Mouse (Mus musculus) embryo, embryonic 11 days (tissue): ENCODE data around the gene Ifi47.

ENCODE experiments used
- DNase-seq: peaks from one replicate; pipeline ENCODE4 v3.0.0-alpha.2; 2015

Ifi47 gene

DNA sequence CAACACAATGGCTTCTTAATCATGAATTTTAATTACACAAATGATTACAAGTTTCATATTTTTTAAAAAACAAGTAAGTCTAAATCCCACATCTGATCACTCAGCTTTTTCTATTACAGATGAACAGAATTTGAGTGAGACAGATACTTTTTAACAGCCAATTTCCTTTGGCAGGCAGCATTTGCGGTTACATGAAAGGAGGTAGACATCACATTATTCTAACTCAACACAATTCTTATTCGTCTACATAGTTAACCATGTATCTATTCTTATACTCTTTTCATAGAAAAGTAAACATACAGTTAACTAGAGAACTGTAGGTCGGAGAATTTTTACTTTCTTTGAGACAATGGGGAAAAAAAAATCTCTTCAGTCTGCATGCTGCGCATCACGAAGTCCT, 14.2 kb downstream of the Ifi47 start:
- DNase-seq, result no peak

DNA sequence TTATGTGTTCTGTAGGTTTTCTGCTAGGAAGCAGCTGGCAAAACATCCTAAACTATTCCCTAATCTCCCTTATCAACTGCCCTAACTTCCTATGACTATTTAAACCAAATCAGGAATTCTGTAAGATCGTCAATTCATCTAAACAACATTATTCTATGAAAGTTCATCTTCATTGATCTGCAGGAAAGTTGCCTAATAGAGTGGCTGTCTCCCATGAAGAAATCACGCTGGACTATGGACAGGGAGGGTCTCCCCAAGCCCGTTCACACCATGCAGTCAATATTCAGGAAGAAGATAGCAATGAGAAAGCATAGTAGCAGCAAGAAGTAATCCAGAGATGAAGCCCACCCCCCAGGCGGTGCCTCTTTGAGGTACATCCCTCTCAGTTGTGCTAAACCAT, 14.8 kb downstream of the Ifi47 start:
- no peak for DNase-seq

- no peak for DNase-seq
Observed at GRCm38 (mm10) chr11:49092053-49092586, 15.7 kb downstream of the Ifi47 start.

DNA sequence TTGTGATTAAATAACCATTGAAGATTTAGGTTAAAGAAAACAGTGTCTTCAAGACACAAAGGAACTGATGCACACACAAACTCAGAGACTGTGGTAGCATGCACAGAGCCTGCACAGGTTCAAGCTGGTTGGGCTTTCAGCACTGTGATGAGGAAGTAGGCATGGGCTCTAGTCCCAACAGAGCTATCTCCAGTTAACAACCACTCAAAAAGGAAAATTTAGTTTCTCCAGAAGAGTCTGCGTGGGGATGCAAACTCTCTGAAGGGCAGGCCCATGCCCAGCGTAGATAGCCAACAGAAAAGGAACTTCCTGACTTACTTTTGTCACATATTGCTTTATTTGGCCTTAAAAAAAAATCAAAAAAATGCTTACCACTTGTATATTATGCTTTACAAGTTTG, 16.4 kb downstream of the Ifi47 start:
- DNase-seq, result no peak

DNA sequence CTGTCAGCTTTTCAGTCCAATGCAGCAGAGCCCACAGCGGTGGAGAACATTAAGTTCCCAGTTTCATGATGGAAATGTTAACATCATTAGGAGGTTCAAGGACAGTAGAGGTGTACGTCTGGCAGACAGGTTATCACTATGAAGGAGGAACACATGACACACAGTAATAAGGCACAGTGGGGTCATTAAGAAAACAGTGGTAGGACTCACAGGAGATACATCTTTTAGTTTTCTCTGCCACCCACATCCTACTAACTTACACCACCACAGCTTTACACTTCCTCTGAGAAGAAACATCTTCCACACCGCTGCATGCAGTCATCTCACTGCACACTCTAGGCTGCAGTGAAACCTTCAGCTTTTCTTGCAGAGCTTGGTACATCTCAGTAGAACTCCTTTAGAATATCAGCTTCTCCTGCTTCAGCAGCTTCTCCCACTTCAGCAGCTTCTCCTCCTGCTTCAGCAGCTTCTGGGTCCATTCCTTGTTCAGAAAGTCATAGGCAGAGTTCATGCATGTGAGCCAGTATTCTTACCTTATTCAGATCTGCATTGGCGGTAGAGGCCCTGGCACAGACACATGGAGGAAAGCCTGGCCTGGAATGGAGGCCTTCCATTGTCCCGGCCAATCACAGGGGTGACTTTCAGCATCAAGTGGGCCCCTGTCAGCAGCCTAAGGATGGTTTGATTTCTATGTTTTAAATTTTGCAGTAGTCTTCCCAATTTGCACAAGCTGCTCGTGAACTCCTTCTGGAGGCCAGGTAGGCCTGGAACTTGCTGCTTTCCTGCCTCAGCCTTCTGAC, 17.7 kb downstream of the Ifi47 start:
- no peak for DNase-seq

- DNase-seq, result no peak
Observed at GRCm38 (mm10) chr11:49095367-49095766, 19.0 kb downstream of the Ifi47 start.

DNA sequence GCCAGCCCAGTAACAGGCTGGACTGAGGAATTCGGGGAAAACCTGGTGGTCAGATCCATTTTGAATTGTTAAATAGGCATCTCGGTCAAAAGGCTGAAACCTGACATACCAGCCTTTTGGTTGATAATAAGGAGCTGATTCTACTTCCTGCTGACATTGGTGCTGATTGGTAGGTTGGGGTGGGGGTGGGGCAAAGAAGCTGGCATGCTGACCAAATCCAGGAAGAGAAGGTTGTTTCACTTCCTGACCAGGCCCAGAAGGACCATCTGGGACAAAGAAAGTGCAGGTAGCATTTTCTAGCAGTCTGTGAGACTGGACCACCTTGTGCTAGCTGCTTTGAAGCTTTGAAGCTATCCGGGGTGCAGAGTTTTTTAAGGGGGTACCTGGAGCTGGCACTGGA, 24.0 kb downstream of the Ifi47 start:
- no peak for DNase-seq

GRCm38 (mm10) chr11:49101500-49101899, 25.1 kb downstream of the Ifi47 start:
- no peak for DNase-seq

GRCm38 (mm10) chr11:49103047-49103693, 26.8 kb downstream of the Ifi47 start:
- peak; percentile 88 for DNase-seq

DNA sequence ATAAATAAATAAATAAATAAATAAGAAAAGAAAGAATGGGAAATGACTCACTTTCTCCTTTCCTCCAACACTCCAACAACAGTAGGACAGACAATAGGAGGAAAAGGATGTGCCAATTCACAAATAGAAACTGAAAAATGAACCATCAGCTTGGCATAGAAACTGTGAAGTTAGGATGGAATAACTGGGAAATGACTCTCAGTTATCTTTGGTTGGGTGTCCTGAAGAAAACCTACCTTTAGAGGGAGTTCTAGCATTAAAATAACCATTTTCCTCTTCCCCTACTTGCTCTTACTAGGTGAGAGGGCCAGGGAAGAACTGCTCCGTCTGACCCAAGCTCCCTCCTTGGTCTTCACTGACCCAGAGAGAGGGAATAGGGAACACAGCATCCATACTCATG, 29.4 kb downstream of the Ifi47 start:
- DNase-seq, result no peak

DNA sequence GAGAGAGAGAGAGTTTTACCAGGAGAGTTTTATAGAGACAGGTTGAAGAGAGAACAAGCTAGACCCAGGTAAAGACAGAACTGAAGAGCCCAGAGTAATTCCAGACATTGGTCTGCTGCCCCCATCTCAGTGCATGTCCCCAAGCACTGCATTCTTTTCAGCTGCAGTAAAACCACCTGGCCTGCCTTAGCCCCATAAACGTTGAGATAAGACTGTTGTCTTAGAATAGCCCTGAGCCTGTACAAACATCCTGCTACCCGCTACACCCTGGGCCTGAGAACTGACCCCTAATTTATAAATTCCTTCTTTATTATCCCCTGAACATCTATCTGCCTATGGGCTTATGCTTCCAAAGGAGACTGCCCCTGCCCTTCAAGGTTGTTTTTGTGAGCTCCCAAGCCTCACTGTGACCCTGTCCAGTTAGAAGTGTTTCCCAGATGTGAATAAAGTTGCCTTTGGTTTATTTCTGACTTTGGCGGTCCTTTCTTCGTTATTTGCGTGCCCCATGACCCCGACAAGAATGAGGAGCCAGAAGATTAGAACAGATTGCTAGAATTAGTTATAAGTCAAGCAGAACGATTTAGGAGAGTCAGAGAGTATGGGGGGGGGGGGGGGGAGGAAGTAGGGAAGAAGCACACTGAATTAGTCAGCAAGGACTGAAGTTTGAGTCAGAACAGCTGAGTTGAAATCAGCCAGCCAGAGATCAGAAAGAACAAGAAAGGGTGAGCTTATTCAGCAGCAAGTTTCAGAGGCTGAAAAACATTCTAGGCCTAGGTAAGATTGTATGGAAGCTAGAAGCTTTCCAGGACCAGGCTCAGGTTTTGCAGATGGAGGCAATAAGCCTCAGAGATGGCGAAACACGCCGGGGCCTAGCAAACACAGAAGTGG, 31.5 kb downstream of the Ifi47 start:
- no peak for DNase-seq

GRCm38 (mm10) chr11:49108833-49109232, 32.4 kb downstream of the Ifi47 start:
- peak; percentile 50 for DNase-seq

DNA sequence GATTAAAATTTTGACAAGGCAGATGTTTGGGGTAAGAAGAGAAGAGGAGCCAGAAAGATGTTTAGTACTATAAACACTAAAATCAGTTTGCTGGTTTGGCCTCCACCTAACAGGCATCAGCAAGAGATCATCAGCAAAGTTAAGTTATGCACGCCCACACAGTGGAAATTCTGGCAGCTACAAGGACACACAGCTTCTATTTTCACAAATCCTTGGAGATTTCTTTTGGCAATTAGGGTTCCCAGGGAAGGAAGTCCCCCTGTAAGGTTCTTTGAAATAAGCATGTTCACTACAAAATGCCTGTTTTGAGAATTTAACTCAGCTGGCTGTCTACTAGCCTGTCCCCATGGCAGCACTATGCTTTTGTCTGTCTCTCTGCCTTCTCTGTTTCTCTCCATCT, 34.6 kb downstream of the Ifi47 start:
- no peak for DNase-seq

DNA sequence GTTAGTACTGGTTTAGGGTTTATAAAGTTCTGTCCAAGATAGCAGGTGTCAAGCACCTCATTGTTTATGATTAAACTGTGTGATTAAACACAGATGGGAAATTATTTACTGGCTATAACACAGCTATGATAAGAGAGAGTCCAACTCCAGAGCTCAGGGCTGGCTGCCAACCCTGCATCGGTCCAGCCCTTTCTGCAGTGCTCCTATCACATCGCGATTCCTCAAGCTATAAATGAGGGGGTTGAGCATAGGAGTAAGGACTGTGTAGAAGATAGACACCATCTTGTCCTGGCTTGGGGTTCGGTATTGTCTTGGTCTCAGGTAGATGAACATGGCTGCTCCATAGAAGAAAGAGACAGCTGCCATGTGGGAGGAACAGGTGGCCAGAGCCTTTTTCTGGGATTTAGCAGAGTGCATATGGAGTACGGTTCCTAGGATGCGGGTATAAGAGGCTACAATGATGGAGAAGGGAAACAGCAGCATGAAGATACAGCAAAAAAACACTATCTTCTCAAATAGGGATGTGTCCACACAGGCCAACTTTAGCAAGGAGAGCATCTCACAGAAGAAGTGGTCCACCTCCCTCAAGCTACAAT, 36.3 kb downstream of the Ifi47 start:
- no peak for DNase-seq

GRCm38 (mm10) chr11:49114158-49114557, 37.8 kb downstream of the Ifi47 start:
- DNase-seq, result no peak

GRCm38 (mm10) chr11:49114774-49115173, 38.4 kb downstream of the Ifi47 start, which contains the start of gene Olfr1396:
Olfr1396 (minus strand) TSS chr11:49114874.
- DNase-seq, result no peak

- DNase-seq, result no peak
Observed at GRCm38 (mm10) chr11:49119635-49120034, 43.2 kb downstream of the Ifi47 start.

- DNase-seq, result no peak
Observed at GRCm38 (mm10) chr11:49124169-49124568, 47.8 kb downstream of the Ifi47 start.

DNA sequence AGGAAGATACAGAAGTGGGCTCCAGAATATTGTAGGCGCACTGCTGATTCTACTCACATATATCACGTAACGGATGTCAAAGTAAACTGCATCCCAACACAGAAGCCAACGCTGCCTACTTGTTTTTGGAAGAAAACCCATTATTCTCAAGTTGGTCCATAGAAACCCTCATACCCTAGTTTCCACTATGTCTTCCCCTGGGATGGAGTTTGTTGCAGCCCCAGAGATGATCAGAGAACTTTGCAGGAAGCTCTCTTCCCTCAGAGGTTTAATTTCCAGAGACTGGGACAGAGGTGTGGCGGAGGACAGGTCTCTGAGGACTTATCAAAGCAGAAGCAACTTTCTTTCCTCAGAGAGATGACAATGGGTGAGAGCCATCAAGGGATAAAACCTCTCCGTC, 65.6 kb downstream of the Ifi47 start, which contains the start of gene Olfr1395:
Gene Olfr1395 (plus strand): TSS at position 301 of the 400 bp plus-strand sequence.
- no peak for DNase-seq
